Mouse (Mus musculus): Measurements from ENCODE around the gene Ppbp. TPM values are rescaled to one million over a fixed set of nuclear protein-coding genes. Genes with fewer than 3 reads are reported as not detected.

Gene Ppbp
- polyA plus RNA-seq (2014; fragmentation: Illumina TruSeq; extraction: RNeasy Lipid Tissue Mini Kit (QIAGEN cat#74804); ENCODE audit: low read depth, low replicate concordance) = 0.37 TPM

DNA sequence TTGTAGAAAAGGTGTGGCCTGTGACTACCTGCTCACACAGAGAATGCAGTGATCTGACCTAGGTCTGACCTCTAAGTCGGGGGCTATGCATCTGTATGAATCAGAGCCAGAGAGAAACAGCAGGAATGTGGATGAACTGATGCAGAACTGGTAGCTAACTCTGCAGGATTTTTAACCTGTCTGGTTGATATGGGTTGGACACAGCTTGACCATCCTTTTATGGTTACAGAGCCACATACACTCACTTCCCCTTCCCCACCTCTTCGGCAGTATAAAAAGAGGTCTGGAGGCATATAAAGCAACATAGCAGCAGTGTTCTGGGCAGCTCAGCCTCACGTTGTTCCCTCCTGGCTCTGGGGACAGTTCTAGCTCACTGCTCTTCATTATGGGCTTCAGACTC, at the start of gene Ppbp:
Gene Ppbp (plus strand): TSS at position 301 of the 400 bp plus-strand sequence.

GRCm38 (mm10) chr5:90759077-90760065, 8.9 kb upstream of the Ppbp start, which contains the start of gene Cxcl5:
Gene Cxcl5 (plus strand): TSS chr5:90759360.

GRCm38 (mm10) chr5:90771880-90772653, 3.7 kb downstream of the Ppbp start, which contains the start of gene Pf4:
Gene Pf4 (plus strand): TSS chr5:90772435.

GRCm38 (mm10) chr5:90785659-90786588, 17.6 kb downstream of the Ppbp start, which contains the start of gene Cxcl3:
Gene Cxcl3 (plus strand): TSS chr5:90786103.

DNA sequence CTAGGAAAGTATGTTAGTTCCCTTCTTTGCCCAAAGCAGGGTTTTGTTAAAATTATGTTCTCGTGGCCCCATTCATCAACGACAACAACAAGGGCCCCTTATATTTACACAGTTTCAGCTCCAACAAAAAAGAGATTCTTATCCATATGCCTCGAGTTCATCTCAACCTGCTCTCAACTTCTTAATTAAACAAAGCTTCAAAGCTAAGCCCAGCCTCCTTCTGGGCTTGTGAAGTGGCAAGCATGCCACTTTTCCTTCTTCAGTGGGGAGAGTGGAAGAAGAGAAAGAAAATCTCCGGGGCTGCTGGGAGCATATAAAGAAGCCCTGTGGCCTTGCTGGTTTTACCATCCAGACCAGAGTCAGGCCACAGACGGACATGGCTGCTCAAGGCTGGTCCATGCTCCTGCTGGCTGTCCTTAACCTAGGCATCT, 25.9 kb downstream of the Ppbp start, which contains the start of gene Cxcl15:
Gene Cxcl15 (plus strand): TSS at position 340 of the 431 bp plus-strand sequence.

Other genes starting within 250 kb of the Ppbp start
- 346 TPM for gene Afm, start 249.6 kb upstream of the Ppbp start, polyA plus RNA-seq (2014; fragmentation: Illumina TruSeq; extraction: RNeasy Lipid Tissue Mini Kit (QIAGEN cat#74804); ENCODE audit: low read depth, low replicate concordance)
- 27.2 TPM for gene 5830473C10Rik, start 207.4 kb upstream of the Ppbp start, polyA plus RNA-seq (2014; fragmentation: Illumina TruSeq; extraction: RNeasy Lipid Tissue Mini Kit (QIAGEN cat#74804); ENCODE audit: low read depth, low replicate concordance)
- gene Rassf6, start 127.9 kb upstream of the Ppbp start, polyA plus RNA-seq (2014; fragmentation: Illumina TruSeq; extraction: RNeasy Lipid Tissue Mini Kit (QIAGEN cat#74804); ENCODE audit: low read depth, low replicate concordance) = 20.6 TPM
- gene Cxcl5, start 9.2 kb upstream of the Ppbp start, polyA plus RNA-seq (2014; fragmentation: Illumina TruSeq; extraction: RNeasy Lipid Tissue Mini Kit (QIAGEN cat#74804); ENCODE audit: low read depth, low replicate concordance) = 0.50 TPM
- gene Pf4, start 3.9 kb downstream of the Ppbp start, polyA plus RNA-seq (2014; fragmentation: Illumina TruSeq; extraction: RNeasy Lipid Tissue Mini Kit (QIAGEN cat#74804); ENCODE audit: low read depth, low replicate concordance) = 1.7 TPM
- gene Cxcl3, start 17.6 kb downstream of the Ppbp start, polyA plus RNA-seq (2014; fragmentation: Illumina TruSeq; extraction: RNeasy Lipid Tissue Mini Kit (QIAGEN cat#74804); ENCODE audit: low read depth, low replicate concordance) = not detected
- gene Cxcl15, start 26.0 kb downstream of the Ppbp start, polyA plus RNA-seq (2014; fragmentation: Illumina TruSeq; extraction: RNeasy Lipid Tissue Mini Kit (QIAGEN cat#74804); ENCODE audit: low read depth, low replicate concordance) = not detected
- gene Cxcl1, start 122.7 kb downstream of the Ppbp start, polyA plus RNA-seq (2014; fragmentation: Illumina TruSeq; extraction: RNeasy Lipid Tissue Mini Kit (QIAGEN cat#74804); ENCODE audit: low read depth, low replicate concordance) = 17.5 TPM
- not detected for gene Cxcl2, start 135.4 kb downstream of the Ppbp start, polyA plus RNA-seq (2014; fragmentation: Illumina TruSeq; extraction: RNeasy Lipid Tissue Mini Kit (QIAGEN cat#74804); ENCODE audit: low read depth, low replicate concordance)
- gene Mthfd2l, start 162.6 kb downstream of the Ppbp start, polyA plus RNA-seq (2014; fragmentation: Illumina TruSeq; extraction: RNeasy Lipid Tissue Mini Kit (QIAGEN cat#74804); ENCODE audit: low read depth, low replicate concordance) = 7.2 TPM

All from liver, adult 10 weeks (tissue).